Mouse (Mus musculus) liver, adult 2 months (tissue): Measurements from ENCODE around the gene Ttll5. TPM values are rescaled to one million over a fixed set of nuclear protein-coding genes. Genes with fewer than 3 reads are reported as not detected.

Source experiments
- DNase-seq: peaks from one replicate; pipeline ENCODE4 v3.0.0-alpha.2; 2011; ENCODE audit warnings: low read depth, low spot score; ENCODE audit errors: extremely low read depth
- H3K27ac ChIP-seq: fragments of 200-500 bp; replicated peaks from 2 replicates; pipeline ENCODE4 v1.5.1; 2012; ENCODE audit warnings: low read depth, mild to moderate bottlenecking, control low read depth, inconsistent platforms, low read length; ENCODE audit not compliant: insufficient read depth
- H3K27me3 ChIP-seq: fragments of 200-500 bp; 2 replicates; pipeline ENCODE4 v1.6.1; 2012; ENCODE audit warnings: mild to moderate bottlenecking, moderate library complexity, low read length, inconsistent platforms; ENCODE audit not compliant: control insufficient read depth, insufficient read depth
- H3K36me3 ChIP-seq: fragments of 200-500 bp; 2 replicates; pipeline ENCODE4 v1.6.1; 2012; ENCODE audit warnings: low read length, inconsistent platforms; ENCODE audit not compliant: control insufficient read depth, insufficient read depth
- H3K4me1 ChIP-seq: fragments of 200-500 bp; 2 replicates; pipeline ENCODE4 v1.6.1; 2011; ENCODE audit warnings: low read length; ENCODE audit not compliant: control insufficient read depth, insufficient read depth
- H3K4me3 ChIP-seq: fragments of 200-500 bp; 2 replicates; pipeline ENCODE4 v1.5.1; 2011; ENCODE audit warnings: low read depth, mild to moderate bottlenecking, control low read depth, low read length, moderate library complexity; ENCODE audit not compliant: insufficient read depth
- H3K79me2 ChIP-seq: fragments of 200-500 bp; 2 replicates; pipeline ENCODE4 v1.6.1; 2012; ENCODE audit warnings: inconsistent platforms, mild to moderate bottlenecking, low read length, moderate library complexity; ENCODE audit not compliant: control insufficient read depth, insufficient read depth
- H3K9ac ChIP-seq: fragments of 200-500 bp; 2 replicates; pipeline ENCODE4 v1.6.1; 2012; ENCODE audit warnings: low read depth, mild to moderate bottlenecking, control low read depth, inconsistent platforms, low read length
- CTCF ChIP-seq: fragments of 200-500 bp; IDR thresholded peaks from 2 replicates; pipeline ENCODE4 v1.5.1; 2011; ENCODE audit warnings: low read depth, low read length, control low read depth
- POLR2A ChIP-seq: fragments of 200-500 bp; IDR thresholded peaks from 2 replicates; pipeline ENCODE4 v1.6.1; 2011; ENCODE audit warnings: low read length, control low read depth; ENCODE audit not compliant: insufficient read depth; ENCODE audit errors: extremely low read depth
- WGBS: fragments of 180-500 bp; shearing (Covaris S2); methylation state at CpG from one replicate; pipeline ENCODE4 v1.1.7; 2018; 5-methylcytosine and 5-hydroxymethylcytosine counted together
- polyA plus RNA-seq: library from polyadenylated mRNA; depleted of rRNA; stranded (reverse); fragments of >200 nt; gene quantifications from 2 replicates; pipeline ENCODE4 v1.2.3, GENCODE M21; 2012
- total RNA-seq: library from RNA; depleted of rRNA; stranded (reverse); fragments of >200 nt; gene quantifications from 2 replicates; pipeline ENCODE4 v1.2.3, GENCODE M21; 2014

Gene Ttll5
- total and polyA plus RNA-seq, 2 experiments: 7.6 to 13.1 TPM

GRCm38 (mm10) chr12:86077322-86077721, 252.9 kb downstream of the Ttll5 start:
- no peak for DNase-seq
- 65% methylated on average over 8 of the region's 8 CpGs for WGBS
- Histone ChIP-seq H3K4me3 (peak overlapping the region; percentile 14), H3K4me1 (peaks cover 2% of the 10 kb centered on the region; the same call in 1 of the 2 replicates), H3K36me3 (no peaks in the 10 kb centered on the region), H3K27me3 (0 out of 2 replicates have a peak, but pooled peaks cover 3% of the 10 kb centered on the region), H3K27ac (no peak overlapping the region), H3K9ac (peak overlapping the region; percentile 17; the same call in 1 of the 2 replicates), H3K79me2 (no peaks in the 10 kb centered on the region)
- TF ChIP-seq POLR2A (no peak), CTCF (no peak)

- DNase-seq: no peak
- peaks cover 2% of the 10 kb centered on the region; the same call in 1 of the 2 replicates for H3K4me1 ChIP-seq
- H3K79me2 ChIP-seq: no peaks in the 10 kb centered on the region
- TF ChIP-seq CTCF: no peak
- no peak for TF ChIP-seq POLR2A
- no peaks in the 10 kb centered on the region for H3K36me3 ChIP-seq
- 0 out of 2 replicates have a peak, but pooled peaks cover 3% of the 10 kb centered on the region for H3K27me3 ChIP-seq
- no peak overlapping the region for H3K27ac ChIP-seq
- H3K9ac ChIP-seq: peak overlapping the region; percentile 17; the same call in 1 of the 2 replicates
- WGBS: 61% methylated on average over 11 of the region's 11 CpGs
- H3K4me3 ChIP-seq: peak overlapping the region; percentile 28
Measured at GRCm38 (mm10) chr12:86077736-86078135, 253.3 kb downstream of the Ttll5 start.

- H3K36me3 ChIP-seq: no peaks in the 10 kb centered on the region
- TF ChIP-seq CTCF (no peak), POLR2A (no peak)
- H3K27ac ChIP-seq: no peak overlapping the region
- WGBS: 65% methylated on average over 9 of the region's 9 CpGs
- H3K79me2 ChIP-seq: no peaks in the 10 kb centered on the region
- H3K27me3 ChIP-seq: 0 out of 2 replicates have a peak, but pooled peaks cover 3% of the 10 kb centered on the region
- peak overlapping the region; percentile 3; the same call in 1 of the 2 replicates for H3K9ac ChIP-seq
- H3K4me1 ChIP-seq: peaks cover 2% of the 10 kb centered on the region; the same call in 1 of the 2 replicates
- H3K4me3 ChIP-seq: peak overlapping the region; percentile 62
- no peak for DNase-seq
Measured at GRCm38 (mm10) chr12:86078176-86078552, 253.7 kb downstream of the Ttll5 start.

- H3K4me3 ChIP-seq: peak within 1 kb of the TSS; percentile 62
- 4% methylated on average over 25 of the region's 25 CpGs for WGBS
- H3K4me1 ChIP-seq: peaks cover 2% of the 10 kb centered on the region; the same call in 1 of the 2 replicates
- no peak within 1 kb of the TSS for H3K27ac ChIP-seq
- no peaks in the 10 kb centered on the region for H3K79me2 ChIP-seq
- H3K9ac ChIP-seq: peak within 1 kb of the TSS; percentile 68
- TF ChIP-seq CTCF: no peak
- no peak for TF ChIP-seq POLR2A
- H3K27me3 ChIP-seq: 0 out of 2 replicates have a peak, but pooled peaks cover 3% of the 10 kb centered on the region
- H3K36me3 ChIP-seq: no peaks in the 10 kb centered on the region
- no peak for DNase-seq
Measured at GRCm38 (mm10) chr12:86078553-86079201, 254.2 kb downstream of the Ttll5 start, which contains the start of gene Tgfb3. Gene Tgfb3, minus strand, starts transcription at chr12:86079041.

- Histone ChIP-seq H3K4me1 (peaks cover 2% of the 10 kb centered on the region; the same call in 1 of the 2 replicates), H3K27ac (no peak overlapping the region), H3K4me3 (peak overlapping the region; percentile 62), H3K79me2 (no peaks in the 10 kb centered on the region), H3K9ac (peak overlapping the region; percentile 68), H3K27me3 (0 out of 2 replicates have a peak, but pooled peaks cover 3% of the 10 kb centered on the region), H3K36me3 (no peaks in the 10 kb centered on the region)
- TF ChIP-seq POLR2A (no peak), CTCF (peak; percentile 97)
- peak; percentile 52 for DNase-seq
- WGBS: under 1% methylated on average over 31 of the region's 31 CpGs
Measured at GRCm38 (mm10) chr12:86079202-86079667, 254.8 kb downstream of the Ttll5 start.
